Mouse (Mus musculus) thymus, postnatal 0 days (tissue): ENCODE measurements around the gene Sprr2a1. TPM values are rescaled to one million over a fixed set of nuclear protein-coding genes. Genes with fewer than 3 reads are reported as not detected.
"Not testable (repeated sequence)": the region's sequence is repeated elsewhere in the genome, so short reads cannot be mapped to it uniquely, and the experiment has no call there.

ENCODE experiments used
- DNase-seq: peaks from one replicate; pipeline ENCODE4 v3.0.0-alpha.2; 2015; ENCODE audit warnings: low spot score
- polyA plus RNA-seq: library from polyadenylated mRNA; unstranded; fragments of >200 nt; fragmentation: Nextera tagmentation; extraction: Ambion mirVana; gene quantifications from 2 replicates; pipeline ENCODE4 v1.2.1, GENCODE M21; 2015

Gene Sprr2a1
- polyA plus RNA-seq: 2.0 and 2.5 TPM in 2 replicates

- not testable (repeated sequence) for DNase-seq
Measured at GRCm38 (mm10) chr3:92215569-92215968, at the start of gene Sprr2a1, which contains the start of gene Sprr2a2. TSS of gene Sprr2a1 (plus strand) at chr3:92215799. TSS of gene Sprr2a2 (plus strand) at chr3:92215920.

DNA sequence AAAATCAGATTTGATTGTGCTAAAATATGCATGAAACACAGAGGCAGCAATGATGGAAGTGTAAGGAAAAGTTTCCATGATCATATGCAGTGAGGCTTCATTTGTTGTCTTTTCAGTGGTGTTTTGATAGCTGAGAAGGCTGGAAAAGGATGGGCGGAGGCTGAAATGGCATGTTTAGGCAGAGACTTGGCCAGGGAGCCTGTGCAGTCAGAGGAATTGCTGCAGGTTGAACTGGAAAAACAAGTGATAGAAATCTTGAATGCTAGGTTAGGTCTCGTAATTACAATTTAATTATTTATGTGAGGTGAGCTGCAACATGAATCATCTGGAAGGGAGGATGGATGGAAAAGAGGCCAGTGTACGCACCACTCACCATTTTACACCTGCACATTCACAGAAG lies 45.8 kb upstream of the Sprr2a1 start:
- no peak for DNase-seq

GRCm38 (mm10) chr3:92176880-92177279 lies 38.7 kb upstream of the Sprr2a1 start:
- DNase-seq: no peak

DNA sequence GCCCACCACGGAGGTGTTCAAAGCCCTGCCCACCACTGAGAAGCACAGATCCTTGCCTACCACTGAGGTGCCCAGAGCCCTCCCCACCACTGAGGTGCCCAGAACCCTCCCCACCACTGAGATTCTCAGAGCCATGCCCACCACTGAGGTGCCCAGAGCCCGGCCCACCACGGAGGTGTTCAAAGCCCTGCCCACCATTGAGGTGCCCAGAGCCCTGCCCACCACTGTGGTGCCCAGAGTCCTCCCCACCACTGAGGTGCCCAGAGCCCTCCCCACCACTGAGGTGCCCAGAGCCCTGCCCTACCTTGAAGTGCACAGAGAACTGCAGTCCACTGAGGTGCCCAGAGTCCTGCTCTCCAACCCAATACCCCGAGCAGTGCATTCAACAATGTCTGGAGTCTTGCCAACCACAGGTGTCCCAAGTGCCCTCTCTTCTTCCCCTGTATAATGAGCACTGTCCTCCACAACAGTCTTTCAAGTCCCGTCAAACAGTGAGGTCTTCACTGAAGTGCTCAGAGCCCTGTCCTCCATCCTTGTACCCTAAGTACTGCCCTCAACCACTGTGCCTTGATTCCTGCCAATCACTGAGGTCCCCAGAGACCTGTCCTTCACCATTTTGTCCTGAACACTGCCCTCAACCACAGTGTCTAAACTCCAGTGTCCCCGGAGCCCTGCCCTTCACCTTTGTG lies 19.9 kb upstream of the Sprr2a1 start:
- no peak for DNase-seq

DNA sequence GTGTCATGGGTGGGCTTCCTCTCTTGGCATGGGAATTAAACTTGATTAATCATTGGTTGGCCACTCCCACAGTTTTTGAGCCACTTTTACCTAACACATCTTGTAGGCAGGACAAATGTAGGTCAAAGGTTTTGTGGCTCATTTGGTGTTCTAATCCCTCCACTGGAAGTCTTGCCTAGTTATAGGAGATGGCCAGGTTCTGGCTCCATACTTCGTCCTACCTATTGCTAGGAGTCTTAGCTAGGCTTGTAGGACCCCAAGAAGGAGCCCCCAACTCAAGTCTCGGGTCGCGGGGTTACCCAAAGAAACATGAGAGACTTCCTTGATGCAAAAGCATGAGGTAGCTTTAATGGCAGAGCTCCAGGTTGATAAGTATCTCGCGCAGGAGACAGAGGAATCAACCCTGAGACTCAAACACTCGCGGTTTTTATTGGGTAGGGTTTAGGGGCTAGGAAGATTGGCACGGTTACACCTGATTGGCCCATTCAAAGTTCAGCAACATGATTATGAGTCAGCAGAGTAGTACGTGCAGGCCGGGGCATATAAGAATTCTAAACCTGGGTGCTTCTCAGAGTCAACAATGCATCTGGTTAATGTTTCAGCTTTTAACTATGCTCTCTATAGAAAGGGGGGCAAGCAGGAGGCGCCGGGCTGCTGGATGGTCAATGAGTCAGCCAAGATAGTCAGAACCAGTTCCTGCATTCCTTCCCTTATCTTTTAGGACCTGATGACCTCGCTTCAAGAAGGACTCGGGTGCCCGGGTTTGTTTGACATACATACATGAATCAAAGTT lies 4.3 kb upstream of the Sprr2a1 start:
- DNase-seq: not testable (repeated sequence)

DNA sequence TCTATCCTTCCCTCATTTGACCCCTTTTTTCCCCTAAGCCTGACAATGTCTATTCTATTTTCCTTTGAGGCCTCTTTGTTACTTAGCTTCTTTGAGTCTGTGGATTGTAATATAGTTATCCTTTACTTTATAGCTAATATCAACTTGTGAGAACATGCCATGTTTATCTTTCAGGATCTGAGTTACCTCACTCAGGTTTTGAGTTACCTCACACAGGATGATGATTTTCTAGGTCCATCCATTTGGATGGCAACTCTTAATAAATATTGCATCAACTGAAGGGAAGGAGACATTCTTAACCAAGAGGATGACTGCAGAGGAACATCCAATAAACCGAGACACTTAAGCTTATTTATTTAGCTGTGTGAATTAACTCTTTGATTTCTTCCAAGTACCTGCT lies 3.5 kb upstream of the Sprr2a1 start:
- DNase-seq: not testable (repeated sequence)

DNA sequence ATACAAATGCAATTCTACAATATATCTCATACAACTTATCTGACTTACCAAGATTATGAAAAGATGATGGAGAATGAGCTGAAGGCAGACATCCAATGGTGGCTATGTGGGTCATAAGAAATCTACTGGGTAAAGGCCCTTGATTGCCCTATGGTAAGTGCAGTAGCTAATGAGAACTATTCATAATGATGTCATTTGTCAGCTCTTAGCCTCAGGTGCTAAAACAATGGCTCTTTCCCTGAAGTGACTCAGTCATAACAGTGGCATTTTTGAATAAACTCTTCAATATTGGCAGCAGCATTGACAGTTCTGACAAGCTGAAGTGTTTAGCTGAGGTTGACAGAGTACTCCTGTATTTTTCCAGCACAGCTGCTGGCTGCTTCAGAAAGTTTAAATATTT lies 1.9 kb upstream of the Sprr2a1 start:
- not testable (repeated sequence) for DNase-seq

DNA sequence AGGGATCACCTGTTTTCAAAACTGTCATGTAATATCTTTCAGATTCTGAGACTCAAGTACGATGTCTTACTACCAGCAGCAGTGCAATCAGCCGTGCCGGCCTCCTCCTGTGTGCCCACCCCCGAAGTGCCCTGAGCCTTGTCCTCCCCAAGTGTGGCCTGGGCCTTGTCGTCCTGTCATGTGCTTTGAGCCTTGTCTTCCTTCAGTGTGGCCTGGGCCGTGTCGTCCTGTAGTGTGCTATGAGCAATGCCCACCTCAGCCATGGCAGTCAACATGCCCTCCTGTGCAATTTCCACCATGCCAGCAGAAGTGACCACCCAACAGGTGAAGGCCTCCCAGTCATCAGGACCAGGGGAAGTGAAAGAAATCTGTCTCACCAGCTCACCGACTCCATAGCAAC lies 3.4 kb downstream of the Sprr2a1 start:
- DNase-seq: not testable (repeated sequence)

- not testable (repeated sequence) for DNase-seq
Measured at GRCm38 (mm10) chr3:92223708-92224107, 8.1 kb downstream of the Sprr2a1 start.

DNA sequence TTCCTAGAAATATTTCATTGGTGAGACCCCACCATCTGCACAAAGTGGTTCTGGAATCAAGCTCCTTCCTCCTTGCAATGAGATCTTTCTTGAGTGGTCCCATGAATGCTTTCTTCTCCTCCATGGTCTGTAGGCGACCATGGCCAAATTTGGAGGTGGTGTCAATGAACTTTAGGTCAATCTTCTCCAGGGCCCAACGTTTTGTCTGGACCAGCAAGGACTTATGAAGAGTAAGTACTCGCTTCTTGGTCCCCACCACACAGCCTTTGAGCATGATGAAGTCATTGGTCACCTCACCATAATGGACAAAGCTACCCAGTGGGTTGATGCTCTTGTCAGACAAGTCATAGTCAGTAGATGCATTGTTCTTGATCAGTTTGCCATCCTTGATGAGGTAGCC lies 11.8 kb downstream of the Sprr2a1 start:
- not testable (repeated sequence) for DNase-seq

- DNase-seq: not testable (repeated sequence)
Measured at GRCm38 (mm10) chr3:92236463-92237189, 21.0 kb downstream of the Sprr2a1 start.

DNA sequence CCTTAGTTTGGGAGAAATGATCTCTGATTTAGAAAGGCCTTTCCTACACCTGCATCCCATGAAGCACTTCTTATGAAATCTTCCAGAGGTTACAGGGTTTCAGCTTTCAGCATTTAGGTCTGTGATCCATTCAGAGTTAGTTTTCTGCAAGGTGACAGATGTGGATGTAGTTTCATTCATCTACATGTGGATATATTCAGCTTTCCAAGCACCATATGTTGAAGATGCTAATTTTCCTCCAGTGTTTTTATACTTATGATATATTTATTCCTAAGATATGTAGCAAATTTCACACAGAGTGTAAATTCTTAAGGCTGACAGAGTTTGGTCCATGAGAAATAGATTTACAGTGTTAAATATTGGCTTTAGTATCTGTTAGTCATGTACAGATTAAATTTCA lies 23.1 kb downstream of the Sprr2a1 start:
- not testable (repeated sequence) for DNase-seq

GRCm38 (mm10) chr3:92239197-92239596 lies 23.6 kb downstream of the Sprr2a1 start:
- not testable (repeated sequence) for DNase-seq

- DNase-seq: not testable (repeated sequence)
Measured at GRCm38 (mm10) chr3:92244833-92245232, 29.2 kb downstream of the Sprr2a1 start.

DNA sequence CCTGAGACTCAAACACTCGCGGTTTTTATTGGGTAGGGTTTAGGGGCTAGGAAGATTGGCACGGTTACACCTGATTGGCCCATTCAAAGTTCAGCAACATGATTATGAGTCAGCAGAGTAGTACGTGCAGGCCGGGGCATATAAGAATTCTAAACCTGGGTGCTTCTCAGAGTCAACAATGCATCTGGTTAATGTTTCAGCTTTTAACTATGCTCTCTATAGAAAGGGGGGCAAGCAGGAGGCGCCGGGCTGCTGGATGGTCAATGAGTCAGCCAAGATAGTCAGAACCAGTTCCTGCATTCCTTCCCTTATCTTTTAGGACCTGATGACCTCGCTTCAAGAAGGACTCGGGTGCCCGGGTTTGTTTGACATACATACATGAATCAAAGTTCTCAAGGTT lies 30.6 kb downstream of the Sprr2a1 start:
- DNase-seq: not testable (repeated sequence)

- not testable (repeated sequence) for DNase-seq
Measured at GRCm38 (mm10) chr3:92248494-92248893, 32.9 kb downstream of the Sprr2a1 start.

GRCm38 (mm10) chr3:92250450-92250849 lies 34.9 kb downstream of the Sprr2a1 start:
- DNase-seq: not testable (repeated sequence)

DNA sequence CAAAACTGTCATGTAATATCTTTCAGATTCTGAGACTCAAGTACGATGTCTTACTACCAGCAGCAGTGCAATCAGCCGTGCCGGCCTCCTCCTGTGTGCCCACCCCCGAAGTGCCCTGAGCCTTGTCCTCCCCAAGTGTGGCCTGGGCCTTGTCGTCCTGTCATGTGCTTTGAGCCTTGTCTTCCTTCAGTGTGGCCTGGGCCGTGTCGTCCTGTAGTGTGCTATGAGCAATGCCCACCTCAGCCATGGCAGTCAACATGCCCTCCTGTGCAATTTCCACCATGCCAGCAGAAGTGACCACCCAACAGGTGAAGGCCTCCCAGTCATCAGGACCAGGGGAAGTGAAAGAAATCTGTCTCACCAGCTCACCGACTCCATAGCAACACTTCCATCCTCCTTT lies 38.3 kb downstream of the Sprr2a1 start:
- not testable (repeated sequence) for DNase-seq

DNA sequence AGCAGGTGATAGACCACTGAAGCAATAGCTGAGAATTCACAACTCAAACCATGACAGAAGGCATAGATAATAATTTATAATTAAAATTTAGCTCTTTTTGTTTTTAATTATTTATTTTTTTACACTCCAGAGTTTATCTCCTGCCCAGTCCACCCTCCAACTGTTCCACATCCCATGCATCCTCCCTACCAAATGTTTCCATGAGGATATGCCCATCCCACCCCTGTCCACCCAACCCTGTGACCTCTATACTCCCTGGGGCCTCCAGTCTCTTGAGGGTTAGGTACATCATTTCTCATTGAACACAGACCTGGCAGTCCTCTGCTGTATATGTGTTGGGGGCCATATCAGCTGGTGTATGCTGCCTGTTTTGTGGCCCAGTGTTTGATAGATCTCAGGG lies 42.9 kb downstream of the Sprr2a1 start:
- not testable (repeated sequence) for DNase-seq

- DNase-seq: not testable (repeated sequence)
Measured at GRCm38 (mm10) chr3:92263462-92263861, 47.9 kb downstream of the Sprr2a1 start.
